Comparison of ENCODE assay signal across 30 mouse cellular contexts in genomic region chr10:83326648-83327285, GRCm38 (mm10). TPM values are rescaled to one million over a fixed set of nuclear protein-coding genes. Genes with fewer than 3 reads are reported as not detected.
DNase-seq lines count a peak whose midpoint lies in the region; ATAC-seq lines count a peak whose summit lies in the region.
"Had no signal": no experiment of that assay in that cellular context is flagged by ENCODE, and none has a peak within 500 bp of the region (broad histone marks: within the 10 kb centered on the region; RNA-seq: fewer than 3 reads in every experiment).

No protein-coding gene starts in this region.

- no peaks in the 10 kb centered on the region for H3K27me3 ChIP-seq in kidney, embryonic 14.5 days (ENCODE audit: control insufficient read depth, insufficient read depth, low read length)
- H3K27me3 ChIP-seq in hindbrain, embryonic 12.5 days, result no peaks in the 10 kb centered on the region
- H3K27me3 ChIP-seq: CH12.LX; embryonic facial prominence, embryonic 13.5 days; forebrain, embryonic 15.5 days; heart, embryonic 12.5 days; heart, embryonic 15.5 days; hindbrain, embryonic 15.5 days; Patski had no signal

- H3K4me1 ChIP-seq in kidney, embryonic 14.5 days (ENCODE audit: control insufficient read depth, insufficient read depth, low read length), result no peaks in the 10 kb centered on the region
- H3K4me1 ChIP-seq in hindbrain, embryonic 12.5 days, result no peaks in the 10 kb centered on the region
- H3K4me1 ChIP-seq: forebrain, embryonic 15.5 days; heart, embryonic 15.5 days; hindbrain, embryonic 10.5 days; hindbrain, embryonic 15.5 days had no signal

- ATAC-seq in kidney, embryonic 14.5 days (ENCODE audit: low FRiP score, low TSS enrichment), result no peak
- no peak for ATAC-seq in hindbrain, embryonic 12.5 days (ENCODE audit: low FRiP score)
- ATAC-seq: activated CD4-positive, CD25-positive, alpha-beta regulatory T cell, adult 4 months; forebrain, embryonic 15.5 days; Patski had no signal

- H3K36me3 ChIP-seq in kidney, embryonic 14.5 days (ENCODE audit: control insufficient read depth, insufficient read depth, low read length), result no peaks in the 10 kb centered on the region
- no peaks in the 10 kb centered on the region for H3K36me3 ChIP-seq in hindbrain, embryonic 12.5 days
- H3K36me3 ChIP-seq: embryonic facial prominence, embryonic 10.5 days; embryonic facial prominence, embryonic 13.5 days; forebrain, embryonic 12.5 days; forebrain, embryonic 15.5 days; G1E; heart, embryonic 12.5 days; heart, embryonic 15.5 days; hindbrain, embryonic 10.5 days; hindbrain, embryonic 15.5 days had no signal

- 91% methylated on average over 14 of the region's 14 CpGs for WGBS in kidney, embryonic 14.5 days
- WGBS in hindbrain, embryonic 12.5 days, result 90% methylated on average over 14 of the region's 14 CpGs

- peak; percentile 69 for DNase-seq in kidney, adult 9 months
- DNase-seq in A20 (ENCODE audit: low read depth, low spot score), result peak; percentile 88
- peak; percentile 14 for DNase-seq in B cell, adult 2 months
- DNase-seq in testis, postnatal 10 days (ENCODE audit: low spot score), result peak; percentile 54
- no peak for DNase-seq in adrenal gland, postnatal 10 days
- DNase-seq: adrenal gland, postnatal 14 days; cerebellum, adult 11 months; cerebellum, adult 2 months; cerebellum, adult 9-11 months; cerebellum, postnatal 36 days; embryo, embryonic 11 days; gastrocnemius, postnatal 25 days; heart, adult 18-20 months; heart, postnatal 10 days; heart, postnatal 36 days had no signal

- no peaks in the 10 kb centered on the region for H3K9me3 ChIP-seq in kidney, embryonic 14.5 days (ENCODE audit: control insufficient read depth, low read length)
- no peaks in the 10 kb centered on the region for H3K9me3 ChIP-seq in hindbrain, embryonic 12.5 days (replicated peaks)
- H3K9me3 ChIP-seq: embryonic facial prominence, embryonic 10.5 days; embryonic facial prominence, embryonic 13.5 days; forebrain, embryonic 12.5 days; forebrain, embryonic 15.5 days; G1E; heart, embryonic 12.5 days; heart, embryonic 15.5 days; hindbrain, embryonic 10.5 days; hindbrain, embryonic 15.5 days had no signal

- H3K27ac ChIP-seq in kidney, embryonic 14.5 days (ENCODE audit: low read depth, low read length), result no peak overlapping the region
- H3K27ac ChIP-seq in hindbrain, embryonic 12.5 days, result no peak overlapping the region
- H3K27ac ChIP-seq: embryonic facial prominence, embryonic 10.5 days; embryonic facial prominence, embryonic 13.5 days; forebrain, embryonic 12.5 days; forebrain, embryonic 15.5 days; heart, embryonic 15.5 days; hindbrain, embryonic 10.5 days; hindbrain, embryonic 15.5 days had no signal

- no peak overlapping the region for H3K9ac ChIP-seq in kidney, embryonic 14.5 days (ENCODE audit: low read depth, low read length)
- H3K9ac ChIP-seq in hindbrain, embryonic 12.5 days, result no peak overlapping the region
- H3K9ac ChIP-seq: embryonic facial prominence, embryonic 13.5 days; forebrain, embryonic 12.5 days; forebrain, embryonic 15.5 days; heart, embryonic 12.5 days; heart, embryonic 15.5 days; hindbrain, embryonic 15.5 days had no signal

- H3K4me2 ChIP-seq in kidney, embryonic 14.5 days (replicated peaks; ENCODE audit: low read depth, low read length), result no peak overlapping the region
- no peak overlapping the region for H3K4me2 ChIP-seq in hindbrain, embryonic 12.5 days (replicated peaks)
- H3K4me2 ChIP-seq: embryonic facial prominence, embryonic 13.5 days; forebrain, embryonic 12.5 days; forebrain, embryonic 15.5 days; heart, embryonic 12.5 days; heart, embryonic 15.5 days; hindbrain, embryonic 15.5 days had no signal

- no peak overlapping the region for H3K4me3 ChIP-seq in kidney, embryonic 14.5 days (ENCODE audit: low read length)
- no peak overlapping the region for H3K4me3 ChIP-seq in hindbrain, embryonic 12.5 days
- H3K4me3 ChIP-seq: embryonic facial prominence, embryonic 10.5 days; embryonic facial prominence, embryonic 13.5 days; erythroblast, embryonic 14.5 days; forebrain, embryonic 12.5 days; forebrain, embryonic 15.5 days; heart, embryonic 12.5 days; heart, embryonic 15.5 days; hindbrain, embryonic 10.5 days; hindbrain, embryonic 15.5 days had no signal

RNA-seq across cellular contexts. Expression of gene Slc41a2, which starts 10.9 kb away (rescaled TPM):
- 0.24 and 0.50 TPM in 2 replicates for polyA plus RNA-seq in kidney, embryonic 14.5 days (2014; fragmentation: Nextera tagmentation; extraction: Ambion mirVana)
- total RNA-seq in adrenal gland, postnatal 10 days (2021), result 1 to 10 TPM; 4.5 to 5.2 TPM
- polyA plus RNA-seq in hindbrain, embryonic 12.5 days (2016; fragmentation: Nextera tagmentation; extraction: Ambion mirVana), result 2.6 and 3.8 TPM in 2 replicates
- polyA plus RNA-seq: erythroblast, embryonic 14.5 days; G1E had no signal

RNA-seq across cellular contexts. Expression of gene D10Wsu102e, which starts 33.3 kb away (rescaled TPM):
- polyA plus RNA-seq in kidney, embryonic 14.5 days (2014; fragmentation: Nextera tagmentation; extraction: Ambion mirVana), result 0.69 and 0.89 TPM in 2 replicates
- total RNA-seq in adrenal gland, postnatal 10 days (2021), result under 1 TPM; 0.63 to 1.00 TPM
- 1.0 TPM in 2 replicates for polyA plus RNA-seq in hindbrain, embryonic 12.5 days (2016; fragmentation: Nextera tagmentation; extraction: Ambion mirVana)
